Mouse (Mus musculus) liver, postnatal 0 days (tissue): ENCODE measurements at regions not wholly inside any gene's neighbourhood (a gene's known extent, or its start where the extent isn't known, plus 50 kb on each side); places are given as distances from the start of the nearest gene placed in this dataset.

Experiments used
- CTCF ChIP-seq: sonication (generic); IDR thresholded peaks from 2 replicates; pipeline ENCODE4 v1.5.1; 2016; ENCODE audit warnings: antibody characterized with exemption, low read depth
- EP300 ChIP-seq: IDR thresholded peaks from 2 replicates; pipeline ENCODE4 v1.6.1; 2016; ENCODE audit warnings: antibody characterized with exemption, low read depth, mild to moderate bottlenecking

DNA sequence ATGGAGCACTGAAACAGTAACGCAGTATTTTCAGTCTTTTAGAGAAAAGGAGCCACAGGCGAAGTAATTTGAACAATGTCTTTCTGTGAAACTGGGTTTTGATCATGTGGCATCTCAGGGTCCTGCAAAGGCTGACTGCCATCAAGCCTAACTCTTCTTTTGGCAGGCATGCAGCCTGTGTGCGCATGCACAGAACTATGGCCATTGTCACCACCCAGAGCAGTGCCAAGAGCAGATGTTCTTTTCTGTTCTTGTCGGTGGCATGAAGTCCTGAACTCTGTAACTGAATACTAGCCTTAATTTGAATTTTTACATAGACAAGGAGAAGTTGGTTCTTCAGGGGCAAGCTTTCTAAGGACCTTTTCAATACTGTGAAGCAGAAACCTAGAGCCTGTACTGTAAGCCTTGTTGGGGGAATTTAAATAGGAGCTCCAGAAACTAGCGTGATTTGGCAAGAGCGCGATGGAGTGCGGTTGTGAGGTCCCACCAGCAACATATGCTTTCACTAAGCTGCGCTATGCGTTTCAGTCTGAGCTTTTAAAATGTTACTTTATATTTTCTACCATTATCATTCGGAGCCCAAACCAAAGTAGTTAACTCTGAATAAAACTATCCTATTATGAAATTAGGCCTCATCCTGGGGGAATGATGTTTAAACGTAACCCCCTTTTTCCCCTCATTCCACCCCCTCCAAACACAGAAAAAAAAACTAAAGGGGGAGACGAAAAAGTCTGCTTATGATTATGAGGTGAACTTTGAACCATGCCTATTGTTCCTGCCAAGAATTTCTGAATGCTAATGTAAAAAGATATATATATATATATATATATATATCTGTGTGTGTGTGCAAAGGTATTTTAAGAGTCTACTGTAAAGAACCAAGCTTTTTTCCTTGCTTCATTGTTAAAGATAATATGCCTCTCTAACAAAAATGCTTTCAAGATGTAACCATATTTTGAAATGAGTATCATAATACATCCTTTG, 606.3 kb downstream of the Nfib start:
- TF ChIP-seq CTCF (no peak), EP300 (no peak)
